Mouse (Mus musculus) hindlimb bud, embryonic 11.5 days (tissue): ENCODE results near the gene Klhl33.
"Not testable (repeated sequence)": the region's sequence is repeated elsewhere in the genome, so short reads cannot be mapped to it uniquely, and the experiment has no call there.

ENCODE experiments used
- DNase-seq: peaks from one replicate; pipeline ENCODE4 v3.0.0-alpha.2; 2012; ENCODE audit warnings: low read depth, low spot score; ENCODE audit errors: extremely low spot score

Gene Klhl33

DNA sequence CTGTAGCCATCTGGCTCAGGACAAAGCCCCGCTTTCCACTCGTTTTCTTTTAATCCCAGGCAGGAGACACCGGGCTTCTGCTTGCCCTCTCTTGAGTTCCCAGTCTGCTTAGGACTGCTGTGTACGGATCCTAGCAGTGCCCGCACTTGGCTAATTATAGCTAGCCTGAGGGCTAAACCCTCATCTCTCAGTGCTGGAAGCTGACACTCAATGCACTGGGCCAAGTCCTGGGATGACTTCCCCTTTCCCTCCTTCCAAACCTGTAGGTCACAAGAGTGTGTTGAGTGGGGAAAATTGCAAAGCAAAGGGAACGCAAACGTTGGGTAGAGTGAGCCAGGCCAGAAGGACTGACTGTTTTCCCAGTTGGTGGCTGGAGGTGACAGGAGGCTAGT lies at the start of gene Klhl33:
Gene Klhl33, minus strand, starts transcription at position 134 of the 392 bp plus-strand sequence.
- no peak for DNase-seq

- DNase-seq, result not testable (repeated sequence)
These were observed 48.2 kb upstream of the Klhl33 start for GRCm38 (mm10) chr14:50945526-50945925.

- DNase-seq, result not testable (repeated sequence)
These were observed 47.8 kb upstream of the Klhl33 start for GRCm38 (mm10) chr14:50945081-50945480.

- not testable (repeated sequence) for DNase-seq
These were observed 47.3 kb upstream of the Klhl33 start for GRCm38 (mm10) chr14:50944668-50945033.

- DNase-seq, result peak; percentile 64
These were observed 46.8 kb upstream of the Klhl33 start, which contains the start of gene Gm49342 for GRCm38 (mm10) chr14:50943932-50944667. TSS of gene Gm49342 (plus strand) at chr14:50944517.

- DNase-seq, result no peak
These were observed 41.6 kb upstream of the Klhl33 start for GRCm38 (mm10) chr14:50938940-50939339.

DNA sequence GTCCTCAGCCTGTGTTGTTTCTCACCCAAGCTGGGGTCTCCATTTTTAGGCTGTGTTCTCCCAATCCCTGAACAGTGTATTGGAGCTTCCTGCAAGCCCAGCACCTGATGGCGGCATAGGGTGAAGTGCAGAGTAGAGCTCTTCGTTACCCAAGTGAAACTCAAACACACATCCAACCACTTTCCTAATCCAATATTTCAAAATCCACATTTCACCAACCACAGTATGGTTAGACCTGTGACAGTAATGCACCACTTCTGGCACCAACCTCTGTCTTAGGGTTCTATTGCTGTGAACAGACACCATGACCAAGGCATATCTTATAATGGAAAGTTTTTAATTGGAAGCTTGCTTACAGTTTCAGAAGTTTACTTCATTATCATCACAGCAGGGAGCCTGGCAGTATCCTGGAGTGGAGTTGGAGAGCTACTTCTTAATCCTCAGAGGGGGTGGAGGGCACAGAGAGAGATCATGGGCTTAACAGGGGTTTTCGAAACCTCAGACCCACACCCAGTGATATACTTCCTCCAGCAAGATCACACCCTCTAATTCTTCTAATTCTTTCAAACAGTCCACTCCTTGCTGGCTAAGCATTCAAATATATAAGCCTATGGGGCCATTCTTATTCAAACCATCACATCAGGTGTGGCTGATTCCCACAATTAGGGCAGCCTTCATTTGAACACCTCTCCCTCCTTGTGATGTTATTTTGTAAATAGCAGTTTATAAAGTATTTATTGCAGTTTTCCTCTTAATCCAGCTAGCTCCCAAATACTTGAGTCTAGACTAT lies 41.0 kb upstream of the Klhl33 start:
- DNase-seq, result no peak

DNA sequence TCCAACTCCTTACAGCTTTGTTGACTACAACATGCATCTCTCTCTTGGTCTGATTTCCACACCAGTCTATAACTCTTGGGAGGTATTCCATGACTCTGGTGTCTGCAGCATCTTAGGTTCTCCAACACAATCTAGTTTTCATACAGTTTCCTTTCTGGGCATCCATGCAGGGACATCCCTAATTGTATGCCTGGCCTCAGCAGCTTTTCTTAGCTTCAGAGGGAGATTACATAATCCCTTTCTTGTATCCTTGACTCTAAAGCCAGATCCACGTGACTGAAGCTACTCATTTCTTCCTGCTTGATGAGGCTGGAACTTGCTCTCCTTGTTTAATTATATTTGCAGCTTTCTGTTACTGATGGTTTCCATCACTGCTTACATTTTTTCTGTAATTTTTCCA lies 39.3 kb upstream of the Klhl33 start:
- DNase-seq, result no peak

GRCm38 (mm10) chr14:50931493-50932020 lies 34.2 kb upstream of the Klhl33 start:
- no peak for DNase-seq

DNA sequence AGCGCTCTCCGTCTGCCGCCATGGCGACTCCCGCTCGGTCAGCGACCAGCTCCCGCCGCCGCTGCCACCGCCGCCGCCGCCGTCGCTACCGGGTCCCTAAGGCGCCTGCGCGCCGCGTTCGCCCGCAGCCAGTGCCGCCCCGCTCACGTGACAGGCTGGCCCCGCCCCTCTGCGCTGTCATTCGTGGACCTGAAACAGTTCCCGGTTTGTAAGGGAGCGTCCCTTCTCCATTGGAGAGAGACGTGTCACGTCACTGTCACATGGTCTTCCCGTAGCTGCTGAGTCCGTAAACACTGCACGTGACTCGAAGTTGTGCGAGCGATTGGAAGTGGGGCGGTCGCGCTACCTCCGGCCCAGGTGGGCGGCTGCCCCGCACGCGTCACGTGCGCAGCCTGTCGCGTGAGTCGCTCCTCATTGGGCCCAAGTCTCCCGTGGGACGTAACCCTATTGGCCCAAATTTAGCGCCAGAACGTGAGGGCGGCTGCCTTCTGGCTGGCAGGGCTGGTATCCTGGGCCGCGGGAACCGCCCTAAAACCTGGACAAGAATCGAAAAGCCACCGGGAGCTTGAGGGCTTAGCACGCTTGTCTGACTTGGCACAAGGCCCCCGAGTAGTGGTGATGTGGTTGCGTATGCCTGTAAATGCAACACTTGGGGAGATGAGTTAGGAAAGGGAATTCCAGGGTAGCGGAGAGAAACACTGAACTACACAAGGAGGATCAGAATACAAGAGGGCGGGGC lies 33.6 kb upstream of the Klhl33 start, which contains the start of the genes Pip4p1 and Pnp:
Gene Pip4p1, minus strand, starts transcription at position 103 of the 739 bp plus-strand sequence.
Gene Pnp, plus strand, starts transcription at position 329 of the 739 bp plus-strand sequence.
- DNase-seq, result peak; percentile 98

GRCm38 (mm10) chr14:50930377-50930753 lies 33.1 kb upstream of the Klhl33 start:
- DNase-seq, result no peak

DNA sequence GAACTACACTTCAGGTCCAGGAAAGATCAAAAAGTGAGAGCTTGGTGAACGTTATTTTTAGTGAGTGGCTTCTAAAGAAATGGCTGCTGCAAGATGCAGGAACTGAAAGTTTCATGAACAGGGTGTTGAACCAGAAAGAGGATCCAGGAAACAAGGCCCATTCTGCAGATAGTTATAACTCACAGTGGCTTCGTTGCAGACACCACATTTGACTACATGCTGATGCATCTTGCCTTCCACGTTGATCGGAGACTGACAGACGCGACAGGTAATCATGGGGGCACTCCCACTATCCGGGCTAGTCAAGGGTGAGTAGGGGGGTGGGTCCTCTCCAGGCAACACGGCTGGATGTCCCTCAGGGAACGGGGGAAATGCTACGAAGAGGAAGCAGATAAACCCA lies 32.6 kb upstream of the Klhl33 start:
- no peak for DNase-seq

GRCm38 (mm10) chr14:50927366-50927765 lies 30.1 kb upstream of the Klhl33 start:
- no peak for DNase-seq

DNA sequence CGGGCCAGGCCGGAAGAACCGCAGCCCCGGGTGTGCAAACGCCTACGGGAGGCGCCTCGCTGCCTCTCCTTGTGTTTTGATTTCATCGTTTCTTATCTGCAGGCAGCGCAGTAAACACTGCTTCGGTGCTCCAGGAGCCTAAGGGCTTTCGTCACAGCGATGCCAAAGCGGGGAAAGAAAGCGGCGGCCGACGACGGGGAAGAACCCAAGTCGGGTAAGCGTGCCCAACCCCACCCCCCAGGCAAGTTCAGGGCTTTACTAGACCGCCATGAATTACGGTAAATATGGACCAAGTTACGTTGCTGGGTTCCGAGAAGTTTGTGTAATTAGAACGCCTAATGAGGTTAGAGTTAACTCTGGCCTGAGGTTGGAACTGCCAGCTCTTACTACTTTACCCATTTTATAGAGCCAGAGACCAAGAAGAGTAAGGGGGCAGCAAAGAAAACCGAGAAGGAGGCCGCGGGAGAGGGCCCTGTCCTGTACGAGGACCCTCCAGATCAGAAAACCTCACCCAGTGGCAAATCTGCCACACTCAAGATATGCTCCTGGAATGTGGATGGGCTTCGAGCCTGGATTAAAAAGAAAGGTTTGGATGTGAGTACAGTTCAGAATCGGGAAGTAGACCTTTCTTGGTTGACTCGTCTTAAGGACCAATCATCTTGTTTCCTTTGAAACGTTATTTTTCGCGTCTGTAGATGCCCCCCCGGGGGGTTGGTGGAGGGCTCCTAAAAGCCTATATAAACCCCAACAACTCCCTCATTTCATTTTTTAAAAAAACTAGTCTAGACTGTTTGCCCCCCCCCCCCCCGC lies 28.0 kb upstream of the Klhl33 start:
- DNase-seq, result no peak

- peak; percentile 95 for DNase-seq
These were observed 27.2 kb upstream of the Klhl33 start, which contains the start of the genes Osgep and Apex1 for GRCm38 (mm10) chr14:50924281-50925064. TSS of gene Osgep (minus strand) at chr14:50924893. TSS of gene Apex1 (plus strand) at chr14:50924968.

- not testable (repeated sequence) for DNase-seq
These were observed 26.1 kb upstream of the Klhl33 start for GRCm38 (mm10) chr14:50923437-50923836.

- DNase-seq, result no peak
These were observed 14.0 kb upstream of the Klhl33 start for GRCm38 (mm10) chr14:50911356-50911755.

DNA sequence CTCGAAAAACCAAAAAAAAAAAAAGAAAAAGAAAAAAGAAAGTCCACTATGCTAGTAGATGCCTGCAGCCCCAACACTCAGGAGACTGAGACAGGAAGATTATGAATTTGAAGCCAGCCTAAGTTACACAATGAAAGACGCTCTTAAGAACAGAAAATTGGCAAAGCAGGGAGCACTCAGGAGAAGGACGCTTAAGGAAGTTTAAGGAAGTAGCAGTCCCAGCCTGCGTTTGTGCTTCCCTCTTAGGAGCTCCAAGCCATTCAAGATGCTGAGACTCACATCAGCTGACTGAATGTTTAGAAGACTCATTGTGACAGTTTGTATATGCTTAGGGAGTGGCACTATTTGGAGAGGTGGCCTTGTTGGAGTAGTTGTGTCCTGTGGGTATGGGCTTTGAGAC lies 10.8 kb upstream of the Klhl33 start:
- no peak for DNase-seq

GRCm38 (mm10) chr14:50905327-50905726 lies 8.0 kb upstream of the Klhl33 start:
- DNase-seq, result not testable (repeated sequence)
